Mouse (Mus musculus): ENCODE measurements around the gene Olfr827. TPM values are rescaled to one million over a fixed set of nuclear protein-coding genes. Genes with fewer than 3 reads are reported as not detected.
A peak's percentile ranks its signal among the peaks of the same experiment; 100 is the strongest.

Olfr827 gene
- not detected for total RNA-seq (2022)

DNA sequence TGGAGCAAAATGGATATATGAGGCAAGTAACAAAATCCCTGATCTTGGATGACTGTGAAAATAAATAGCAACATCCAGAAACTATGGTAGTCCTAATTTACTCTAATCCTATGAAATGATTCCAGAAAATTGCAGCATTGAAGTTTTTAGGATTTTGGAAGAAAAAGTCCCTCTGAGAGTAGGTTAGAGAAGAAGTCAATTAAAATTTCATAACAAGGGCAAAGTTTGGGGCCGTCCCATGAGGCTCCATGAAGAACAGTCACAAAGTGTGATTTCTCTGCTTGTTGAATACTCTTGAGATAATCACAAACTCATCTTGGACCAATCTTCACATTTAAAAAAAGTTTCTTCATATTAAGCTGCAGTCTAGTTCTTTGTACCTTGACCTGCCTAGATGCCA, at the start of gene Olfr827:
Gene Olfr827 (minus strand): TSS at position 101 of the 400 bp plus-strand sequence.
- DNase-seq, result no peak

DNA sequence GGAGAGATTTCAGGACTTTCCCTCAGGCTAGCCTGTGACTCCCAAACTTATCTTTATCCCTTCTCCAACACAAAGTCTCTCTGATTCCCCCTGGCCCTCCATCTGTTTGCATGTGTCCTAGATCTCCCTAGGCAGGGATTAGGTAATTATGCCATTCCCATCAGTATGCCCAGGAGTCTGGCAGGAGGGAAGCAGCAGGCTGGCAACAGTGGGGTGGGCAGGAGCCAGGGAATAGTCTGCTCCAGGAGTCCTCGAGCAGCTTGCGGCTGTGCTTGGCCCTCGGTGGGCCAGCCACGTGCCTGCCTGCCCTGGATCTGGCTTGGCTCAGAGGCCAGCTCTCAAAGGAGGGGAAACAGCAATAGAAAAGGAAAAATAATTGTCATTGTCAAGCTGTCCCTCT, 49.0 kb upstream of the Olfr827 start:
- DNase-seq, result no peak

DNA sequence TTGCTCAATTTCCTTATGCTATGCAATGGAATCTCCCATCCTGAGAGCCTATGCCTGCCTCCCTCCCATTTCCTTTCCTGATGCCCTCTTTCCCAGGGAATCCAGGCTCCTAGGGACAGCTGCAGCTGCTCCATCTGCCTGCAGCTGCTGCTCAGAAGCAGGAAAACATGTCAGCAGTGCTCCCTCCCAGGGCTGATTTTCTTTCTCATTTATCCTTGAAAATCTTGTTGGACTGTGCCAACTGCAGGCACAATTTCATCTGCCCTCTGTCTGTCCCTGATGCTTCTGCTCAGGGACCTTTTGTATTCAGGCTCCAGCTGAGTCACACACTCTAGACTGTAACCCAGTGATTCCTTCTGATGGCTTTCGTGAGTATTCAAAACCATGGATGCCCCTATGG, 45.3 kb upstream of the Olfr827 start:
- peak; percentile 25 for DNase-seq

DNA sequence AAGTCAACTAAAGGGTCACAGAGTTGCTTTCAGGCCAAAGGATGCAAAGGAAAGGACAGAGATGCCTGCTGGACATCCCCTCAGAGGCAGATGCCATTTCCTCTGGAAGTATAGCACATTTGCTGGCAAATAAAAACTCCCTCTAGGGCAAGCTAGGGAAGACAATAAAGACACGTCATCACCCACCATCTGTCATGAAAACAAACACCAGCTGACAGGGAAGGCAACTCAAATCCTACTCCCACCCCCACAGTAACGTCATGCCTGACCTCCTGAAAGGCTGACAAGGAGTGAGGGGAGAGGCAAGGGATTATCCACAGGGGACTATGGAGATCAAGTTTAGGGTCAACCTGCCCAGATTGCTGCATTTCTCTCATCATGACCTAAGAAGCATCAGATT, 30.1 kb upstream of the Olfr827 start:
- DNase-seq, result no peak

DNA sequence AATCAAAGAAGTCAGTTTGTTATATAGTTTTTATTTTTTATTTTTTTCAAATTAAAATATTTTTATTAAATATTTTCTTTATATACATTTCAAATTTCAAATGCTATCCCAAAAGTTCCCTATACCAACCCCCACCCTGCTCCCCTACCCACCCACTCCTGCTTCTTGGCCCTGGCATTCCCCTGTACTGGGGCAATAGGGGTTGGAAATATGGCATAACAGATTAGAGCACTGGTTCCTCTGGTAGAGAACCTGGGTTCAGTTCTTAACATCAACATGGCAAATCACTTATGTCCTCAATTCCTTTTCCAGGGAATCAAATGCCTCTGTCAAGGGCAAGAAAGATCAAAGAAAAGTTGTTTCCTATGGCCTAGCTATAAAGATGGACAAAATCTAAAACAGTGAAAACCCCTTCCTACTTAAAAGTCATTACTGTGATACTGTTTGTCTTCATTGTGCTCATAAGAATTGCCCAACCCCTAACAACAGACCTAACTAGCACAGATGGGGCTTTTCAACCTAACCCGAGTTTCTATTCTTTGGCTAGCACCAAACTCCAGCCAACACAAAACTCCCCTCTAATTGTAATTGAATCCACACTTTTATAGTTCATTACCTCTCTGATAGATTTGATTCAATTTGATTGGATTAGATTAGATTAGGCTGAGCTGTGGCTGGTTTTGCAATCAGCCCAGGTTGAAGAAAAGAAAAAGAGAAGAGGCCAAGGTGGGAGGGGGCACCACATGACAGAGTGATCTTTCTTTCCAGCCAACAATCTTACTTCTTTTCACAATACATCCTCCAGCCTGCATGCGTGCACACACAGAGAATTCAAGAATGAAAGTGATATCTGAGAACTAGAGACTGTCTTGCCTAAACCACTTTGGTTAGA, 24.4 kb upstream of the Olfr827 start:
- DNase-seq, result no peak

DNA sequence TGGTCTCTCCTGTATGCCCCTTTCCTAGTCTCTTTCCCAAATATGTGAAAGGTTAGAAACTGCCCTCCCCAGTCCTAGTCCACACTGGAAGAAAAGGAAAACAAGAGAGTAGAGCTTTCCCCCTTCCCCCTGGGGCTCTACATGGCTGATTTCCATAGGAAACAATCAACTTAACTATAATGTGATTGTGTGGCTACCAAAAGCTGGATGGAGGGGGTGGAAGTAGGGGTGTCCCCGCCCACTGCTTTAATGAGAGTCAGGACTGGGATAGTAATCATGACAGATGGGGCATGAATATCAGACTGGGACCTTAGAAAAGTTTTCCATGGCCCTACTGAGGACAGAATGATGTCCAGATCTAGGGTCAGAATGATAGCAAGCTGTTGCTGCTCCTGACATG, 20.4 kb upstream of the Olfr827 start:
- DNase-seq, result no peak

DNA sequence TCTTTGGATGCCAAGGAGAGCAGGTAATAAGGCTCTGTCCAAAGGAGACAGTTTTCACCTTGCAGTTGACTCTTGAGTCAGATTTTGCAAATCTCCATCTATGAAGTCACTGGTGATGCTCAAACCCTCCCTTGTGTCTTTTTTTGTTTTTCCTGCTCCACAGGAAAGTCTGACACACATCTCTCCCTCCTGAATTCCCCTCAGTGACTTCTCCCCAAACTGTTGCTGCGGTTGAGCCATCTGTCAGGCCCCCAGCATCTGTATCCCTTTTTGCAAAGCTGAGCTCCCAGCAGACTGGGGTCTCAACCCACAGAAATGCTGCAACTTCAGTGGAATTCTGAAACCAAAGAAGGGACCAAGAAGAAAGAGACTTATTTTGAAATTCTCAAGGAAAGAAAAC, 17.9 kb upstream of the Olfr827 start:
- no peak for DNase-seq

DNA sequence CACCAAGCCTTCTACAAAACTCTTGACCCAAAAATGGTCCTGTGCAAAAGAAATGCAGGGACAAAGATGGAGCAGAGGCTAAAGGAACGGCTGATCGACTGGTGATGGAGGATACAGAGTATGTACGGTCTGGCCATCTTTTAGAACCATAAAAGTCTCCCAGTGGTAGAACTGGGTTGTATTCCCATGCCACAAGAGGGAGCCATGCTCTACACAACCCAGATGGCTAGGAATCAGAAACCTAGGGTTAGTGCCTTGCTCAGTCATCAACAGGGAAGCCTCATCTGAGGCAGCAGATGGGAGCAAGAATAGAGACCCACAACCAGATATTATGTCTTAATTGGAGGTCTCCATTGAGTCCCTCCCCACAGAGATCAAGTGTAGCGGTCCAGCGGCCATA, 15.4 kb upstream of the Olfr827 start:
- no peak for DNase-seq

DNA sequence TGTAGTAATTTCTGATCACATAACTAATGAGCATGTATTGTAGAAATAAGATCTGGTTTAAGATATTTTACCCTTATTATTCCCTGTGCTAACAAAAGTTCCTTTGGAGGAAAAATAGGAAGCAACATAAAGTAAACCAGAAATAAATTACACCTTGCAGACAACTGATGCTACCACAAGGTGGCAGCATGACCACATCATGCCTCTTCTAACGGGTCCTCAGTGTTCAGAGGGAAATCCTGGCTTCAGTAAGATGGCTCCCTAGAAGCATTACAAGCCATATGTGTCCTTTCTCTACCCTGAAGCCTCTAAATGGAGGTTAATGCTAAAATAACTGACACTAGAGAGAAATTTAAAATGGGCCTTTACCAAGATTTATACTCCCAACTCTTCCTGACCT, 14.0 kb upstream of the Olfr827 start:
- peak; percentile 17 for DNase-seq

DNA sequence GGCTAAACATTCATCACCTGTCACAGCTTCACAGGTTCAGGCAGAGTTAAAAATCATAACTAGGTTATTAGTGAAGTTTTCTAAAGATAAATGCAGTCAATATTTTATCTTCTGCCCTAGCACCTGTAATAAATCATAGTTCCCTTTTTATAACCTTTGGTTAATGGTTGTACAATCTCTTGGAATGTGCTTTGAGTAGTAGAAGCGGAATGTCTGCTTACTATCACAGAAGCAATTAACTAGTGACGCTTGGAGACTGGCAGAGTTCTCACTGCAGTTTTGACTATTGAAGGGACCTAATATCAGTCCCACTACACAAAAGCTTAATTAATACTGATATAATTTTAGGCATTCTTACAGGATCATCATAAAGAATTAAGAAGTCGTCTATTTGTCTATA, 10.8 kb upstream of the Olfr827 start:
- no peak for DNase-seq

DNA sequence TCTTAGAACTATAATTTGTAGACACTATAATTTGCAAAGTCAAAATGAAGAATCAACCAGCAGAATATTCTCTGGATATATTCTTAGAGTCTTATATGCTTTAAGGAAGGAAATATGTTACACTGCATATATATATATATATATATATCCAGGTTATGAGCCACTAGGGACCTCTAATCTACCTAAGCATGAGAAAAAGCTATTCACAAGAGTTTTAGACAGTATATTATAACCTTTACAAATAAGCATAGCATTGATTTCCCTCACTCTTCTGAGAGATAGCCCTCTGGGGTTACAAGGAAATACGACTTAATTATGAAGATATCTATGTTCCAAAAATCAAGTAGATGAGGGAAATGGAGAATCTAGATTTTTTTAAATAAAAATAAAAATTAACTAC, 30.1 kb downstream of the Olfr827 start, which contains the start of gene Olfr826:
Gene Olfr826 (minus strand): TSS at position 101 of the 400 bp plus-strand sequence.
- no peak for DNase-seq

DNA sequence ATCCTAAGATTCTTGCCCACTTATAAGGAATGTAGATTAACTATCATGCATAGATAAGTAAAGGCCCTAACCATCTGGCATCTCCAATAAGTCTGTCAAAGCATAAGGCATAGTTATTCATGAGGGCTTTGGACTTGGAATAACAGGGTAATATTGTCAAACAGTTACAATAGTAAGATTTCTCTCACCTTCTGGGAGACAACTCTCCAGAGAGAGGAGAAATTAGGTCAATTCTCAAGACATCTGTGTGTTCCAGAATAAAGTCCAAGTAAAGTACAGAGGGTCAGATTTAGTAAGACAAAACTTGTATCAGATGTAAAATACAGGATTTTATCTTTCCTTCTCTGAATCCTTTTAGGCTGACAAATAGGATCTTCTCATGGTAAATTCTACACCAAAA, 47.5 kb downstream of the Olfr827 start, which contains the start of gene Olfr825:
Gene Olfr825 (minus strand): TSS at position 101 of the 400 bp plus-strand sequence.
- DNase-seq, result no peak

DNA sequence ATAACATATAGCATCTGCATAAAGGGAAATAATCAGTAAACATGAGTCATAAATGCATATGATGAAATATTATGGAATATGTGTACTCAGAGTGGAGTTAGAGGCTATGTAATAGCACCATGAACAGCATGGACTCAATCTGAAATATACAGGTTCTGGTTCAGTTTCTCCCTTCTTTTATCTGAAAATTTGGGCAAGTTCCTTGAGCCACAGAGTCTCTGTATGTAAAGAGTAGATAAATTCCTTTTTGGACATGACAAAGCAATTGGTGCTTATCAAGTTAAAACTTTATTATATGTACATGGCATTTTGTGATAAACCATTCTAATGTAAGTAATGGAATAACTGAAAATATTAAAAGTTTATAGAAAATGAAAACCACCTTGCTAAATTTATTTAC, 49.0 kb downstream of the Olfr827 start:
- no peak for DNase-seq

Other genes with a start within 250 kb of the Olfr827 start
- gene Olfr819, start 247.1 kb downstream of the Olfr827 start, total RNA-seq (2022), result not detected
- not detected for gene Olfr247, start 238.3 kb downstream of the Olfr827 start, total RNA-seq (2022)
- gene Gm10310, start 229.3 kb downstream of the Olfr827 start, total RNA-seq (2022), result not detected
- not detected for gene Olfr820, start 201.8 kb downstream of the Olfr827 start, total RNA-seq (2022)
- gene Olfr821, start 184.1 kb downstream of the Olfr827 start, total RNA-seq (2022), result not detected
- gene Olfr822, start 143.2 kb downstream of the Olfr827 start, total RNA-seq (2022), result not detected
- gene Olfr823, start 99.0 kb downstream of the Olfr827 start, total RNA-seq (2022), result not detected
- gene Olfr824, start 84.4 kb downstream of the Olfr827 start, total RNA-seq (2022), result not detected
- not detected for gene Olfr825, start 47.6 kb downstream of the Olfr827 start, total RNA-seq (2022)
- not detected for gene Olfr826, start 30.2 kb downstream of the Olfr827 start, total RNA-seq (2022)
- 1 to 10 TPM in 3 of 4 experiments, under 1 TPM in 1; 0.45 to 2.2 (median 1.4) TPM for gene Neurod4, start 65.8 kb upstream of the Olfr827 start, total RNA-seq (2022)
- gene Tespa1, start 108.5 kb upstream of the Olfr827 start, total RNA-seq (2022), result under 1 TPM in 3 of 4 experiments, not detected in 1; 0.46 to 0.91 (median 0.80) TPM
- not detected for gene Vmn2r84, start 179.9 kb upstream of the Olfr827 start, total RNA-seq (2022)
- not detected for gene Vmn2r85, start 215.3 kb upstream of the Olfr827 start, total RNA-seq (2022)
- under 1 TPM in 1 of 4 experiments, not detected in 3; 0.03 TPM for gene Vmn2r86, start 241.6 kb upstream of the Olfr827 start, total RNA-seq (2022)

Data from adrenal gland, adult 8-10 months (tissue).